Mouse (Mus musculus) gonadal fat pad, adult 2 months (tissue): ENCODE results near the gene Gtsf1. TPM values are rescaled to one million over a fixed set of nuclear protein-coding genes. Genes with fewer than 3 reads are reported as not detected.
"Not testable (repeated sequence)": the region's sequence is repeated elsewhere in the genome, so short reads cannot be mapped to it uniquely, and the experiment has no call there.

Source experiments
- DNase-seq: peaks from one replicate; pipeline ENCODE4 v3.0.0-alpha.2; 2012; ENCODE audit warnings: low read depth
- polyA plus RNA-seq: library from polyadenylated mRNA; depleted of rRNA; stranded (reverse); fragments of >200 nt; gene quantifications from 2 replicates; pipeline ENCODE4 v1.2.3, GENCODE M21; 2012; rRNA removed

Gtsf1 gene
- polyA plus RNA-seq, result 0.55 and 1.2 TPM in 2 replicates

GRCm38 (mm10) chr15:103430241-103430640 lies at the start of gene Gtsf1:
Gene Gtsf1 (minus strand): TSS chr15:103430470.
- DNase-seq, result no peak

- no peak for DNase-seq
Measured at GRCm38 (mm10) chr15:103479080-103479606, 48.9 kb upstream of the Gtsf1 start.

GRCm38 (mm10) chr15:103473769-103474168 lies 43.5 kb upstream of the Gtsf1 start:
- no peak for DNase-seq

- no peak for DNase-seq
Measured at GRCm38 (mm10) chr15:103473182-103473581, 42.9 kb upstream of the Gtsf1 start.

- DNase-seq, result no peak
Measured at GRCm38 (mm10) chr15:103472265-103472664, 42.0 kb upstream of the Gtsf1 start.

- DNase-seq, result no peak
Measured at GRCm38 (mm10) chr15:103471488-103472194, 41.4 kb upstream of the Gtsf1 start.

- no peak for DNase-seq
Measured at GRCm38 (mm10) chr15:103462539-103463261, 32.4 kb upstream of the Gtsf1 start.

- no peak for DNase-seq
Measured at GRCm38 (mm10) chr15:103454449-103454848, 24.2 kb upstream of the Gtsf1 start.

- DNase-seq, result no peak
Measured at GRCm38 (mm10) chr15:103453551-103454218, 23.4 kb upstream of the Gtsf1 start, which contains the start of gene Nckap1l. Gene Nckap1l (plus strand): TSS chr15:103453794.

- DNase-seq, result no peak
Measured at GRCm38 (mm10) chr15:103448369-103448768, 18.1 kb upstream of the Gtsf1 start, which contains the start of gene Gtsf2. Gene Gtsf2 (minus strand): TSS chr15:103448469.

- DNase-seq, result not testable (repeated sequence)
Measured at GRCm38 (mm10) chr15:103445966-103446365, 15.7 kb upstream of the Gtsf1 start.

- DNase-seq, result no peak
Measured at GRCm38 (mm10) chr15:103427017-103427416, 3.3 kb downstream of the Gtsf1 start.

- not testable (repeated sequence) for DNase-seq
Measured at GRCm38 (mm10) chr15:103405586-103405985, 24.7 kb downstream of the Gtsf1 start.

- DNase-seq, result no peak
Measured at GRCm38 (mm10) chr15:103401361-103401760, 28.9 kb downstream of the Gtsf1 start.

- no peak for DNase-seq
Measured at GRCm38 (mm10) chr15:103393577-103393976, 36.7 kb downstream of the Gtsf1 start.

GRCm38 (mm10) chr15:103388556-103389145 lies 41.6 kb downstream of the Gtsf1 start:
- DNase-seq, result no peak

GRCm38 (mm10) chr15:103383771-103384488 lies 46.3 kb downstream of the Gtsf1 start:
- no peak for DNase-seq

GRCm38 (mm10) chr15:103382795-103383406 lies 47.4 kb downstream of the Gtsf1 start:
- DNase-seq, result no peak

GRCm38 (mm10) chr15:103382075-103382474 lies 48.2 kb downstream of the Gtsf1 start:
- no peak for DNase-seq

- DNase-seq, result no peak
Measured at GRCm38 (mm10) chr15:103378665-103379356, 51.5 kb downstream of the Gtsf1 start.
